Mouse (Mus musculus) embryonic fibroblast, embryonic 13.5 days (primary cell): ENCODE measurements at regions not wholly inside any gene's neighbourhood (a gene's known extent, or its start where the extent isn't known, plus 50 kb on each side); places are given as distances from the start of the nearest gene placed in this dataset.

ENCODE experiments used
- H3K27ac ChIP-seq: 2 replicates; pipeline ENCODE4 v1.5.1; 2012; ENCODE audit warnings: low read length, control low read depth, inconsistent platforms; ENCODE audit not compliant: insufficient read depth
- H3K4me1 ChIP-seq: 2 replicates; pipeline ENCODE4 v1.6.1; 2011; ENCODE audit warnings: low read length; ENCODE audit not compliant: control insufficient read depth, insufficient read depth
- H3K4me3 ChIP-seq: 2 replicates; pipeline ENCODE4 v1.5.1; 2011; ENCODE audit warnings: mild to moderate bottlenecking, control low read depth, low read length; ENCODE audit not compliant: insufficient read depth
- CTCF ChIP-seq: IDR thresholded peaks from 2 replicates; pipeline ENCODE4 v1.5.1; 2011; ENCODE audit warnings: mild to moderate bottlenecking, control low read depth, low read length, moderate library complexity, borderline replicate concordance; ENCODE audit not compliant: insufficient read depth
- POLR2A ChIP-seq: IDR thresholded peaks from 2 replicates; pipeline ENCODE4 v1.6.1; 2011; ENCODE audit warnings: low read depth, mild to moderate bottlenecking, control low read depth, low read length, moderate library complexity

- no peak overlapping the region for H3K27ac ChIP-seq
- H3K4me1 ChIP-seq, result no peaks in the 10 kb centered on the region
- no peak overlapping the region for H3K4me3 ChIP-seq
- TF ChIP-seq CTCF, result no peak
- TF ChIP-seq POLR2A, result no peak
Observed at GRCm38 (mm10) chr6:93623541-93623940, 660.2 kb downstream of the Magi1 start.

GRCm38 (mm10) chr6:93616926-93617325 is 666.8 kb downstream of the Magi1 start:
- Histone ChIP-seq H3K27ac (no peak overlapping the region), H3K4me1 (no peaks in the 10 kb centered on the region), H3K4me3 (no peak overlapping the region)
- TF ChIP-seq CTCF (no peak), POLR2A (no peak)

- Histone ChIP-seq H3K27ac (no peak overlapping the region), H3K4me3 (no peak overlapping the region), H3K4me1 (no peaks in the 10 kb centered on the region)
- TF ChIP-seq CTCF (no peak), POLR2A (no peak)
Observed at GRCm38 (mm10) chr6:93600376-93600775, 657.1 kb upstream of the Adamts9 start.

GRCm38 (mm10) chr6:93599371-93599770 is 656.1 kb upstream of the Adamts9 start:
- TF ChIP-seq CTCF (no peak), POLR2A (no peak)
- no peak overlapping the region for H3K4me3 ChIP-seq
- H3K4me1 ChIP-seq, result no peaks in the 10 kb centered on the region
- H3K27ac ChIP-seq, result no peak overlapping the region

- Histone ChIP-seq H3K27ac (no peak overlapping the region), H3K4me1 (peaks cover 5% of the 10 kb centered on the region; the same call in 1 of the 2 replicates), H3K4me3 (no peak overlapping the region)
- TF ChIP-seq POLR2A (no peak), CTCF (no peak)
Observed at GRCm38 (mm10) chr6:93589935-93590334, 646.6 kb upstream of the Adamts9 start.

GRCm38 (mm10) chr6:93586871-93587270 is 643.6 kb upstream of the Adamts9 start:
- peak overlapping the region; percentile 47; the same call in 1 of the 2 replicates for H3K27ac ChIP-seq
- H3K4me3 ChIP-seq, result no peak overlapping the region
- peaks cover 5% of the 10 kb centered on the region; the same call in 1 of the 2 replicates for H3K4me1 ChIP-seq
- TF ChIP-seq CTCF, result no peak
- TF ChIP-seq POLR2A, result no peak

GRCm38 (mm10) chr6:93581141-93581540 is 637.8 kb upstream of the Adamts9 start:
- TF ChIP-seq CTCF, result no peak
- TF ChIP-seq POLR2A, result no peak
- Histone ChIP-seq H3K4me1 (0 out of 2 replicates have a peak, but pooled peaks cover under 1% of the 10 kb centered on the region), H3K27ac (no peak overlapping the region), H3K4me3 (no peak overlapping the region)

GRCm38 (mm10) chr6:93580716-93581115 is 637.4 kb upstream of the Adamts9 start:
- TF ChIP-seq CTCF, result no peak
- TF ChIP-seq POLR2A, result no peak
- H3K27ac ChIP-seq, result no peak overlapping the region
- no peak overlapping the region for H3K4me3 ChIP-seq
- H3K4me1 ChIP-seq, result no peaks in the 10 kb centered on the region

GRCm38 (mm10) chr6:93575249-93575648 is 632.0 kb upstream of the Adamts9 start:
- Histone ChIP-seq H3K4me1 (no peaks in the 10 kb centered on the region; the same call in 1 of the 2 replicates), H3K4me3 (no peak overlapping the region), H3K27ac (no peak overlapping the region)
- TF ChIP-seq CTCF (no peak), POLR2A (no peak)

- Histone ChIP-seq H3K27ac (no peak overlapping the region), H3K4me1 (no peaks in the 10 kb centered on the region; the same call in 1 of the 2 replicates), H3K4me3 (no peak overlapping the region)
- no peak for TF ChIP-seq CTCF
- no peak for TF ChIP-seq POLR2A
Observed at GRCm38 (mm10) chr6:93573679-93574635, 630.7 kb upstream of the Adamts9 start.
